Mouse (Mus musculus) limb, embryonic 14.5 days (tissue): ENCODE results near the gene Cant1. TPM values are rescaled to one million over a fixed set of nuclear protein-coding genes. Genes with fewer than 3 reads are reported as not detected.
"Not testable (repeated sequence)": the region's sequence is repeated elsewhere in the genome, so short reads cannot be mapped to it uniquely, and the experiment has no call there.

Source experiments
- ATAC-seq: fragments of 200-750 bp; cut with Nextera tagmentation; 2 replicates; pipeline ENCODE4 v1.8.0; 2017; ENCODE audit warnings: low read depth, moderate number of reproducible peaks, moderate TSS enrichment; ENCODE audit not compliant: low FRiP score
- DNase-seq: peaks from one replicate; pipeline ENCODE4 v3.0.0-alpha.2; 2015; ENCODE audit warnings: low spot score
- H3K27ac ChIP-seq: fragments of 300-500 bp; sonication (generic); replicated peaks from 2 replicates; pipeline ENCODE4 v1.5.1; 2014; ENCODE audit warnings: low read depth, mild to moderate bottlenecking, low read length, moderate library complexity, mixed read lengths
- H3K27me3 ChIP-seq: fragments of 300-500 bp; sonication (generic); 2 replicates; pipeline ENCODE4 v1.6.1; 2014; ENCODE audit warnings: low read length, mixed read lengths; ENCODE audit not compliant: control insufficient read depth, insufficient read depth
- H3K36me3 ChIP-seq: fragments of 300-500 bp; sonication (generic); 2 replicates; pipeline ENCODE4 v1.6.1; 2014; ENCODE audit warnings: mild to moderate bottlenecking, low read length, moderate library complexity, mixed read lengths; ENCODE audit not compliant: control insufficient read depth, insufficient read depth
- H3K4me1 ChIP-seq: fragments of 300-500 bp; sonication (generic); 2 replicates; pipeline ENCODE4 v1.6.1; 2014; ENCODE audit warnings: antibody characterized with exemption, low read length, mixed read lengths; ENCODE audit not compliant: control insufficient read depth, insufficient read depth
- H3K4me2 ChIP-seq: fragments of 300-500 bp; sonication (generic); replicated peaks from 2 replicates; pipeline ENCODE4 v1.6.1; 2014; ENCODE audit warnings: low read depth, mild to moderate bottlenecking, low read length, moderate library complexity; ENCODE audit not compliant: severe bottlenecking
- H3K4me3 ChIP-seq: fragments of 300-500 bp; sonication (generic); replicated peaks from 2 replicates; pipeline ENCODE4 v1.5.1; 2014; ENCODE audit warnings: low read length
- H3K9ac ChIP-seq: fragments of 300-500 bp; sonication (generic); 2 replicates; pipeline ENCODE4 v1.6.1; 2014; ENCODE audit warnings: mild to moderate bottlenecking, low read depth, low read length, moderate library complexity; ENCODE audit not compliant: severe bottlenecking
- H3K9me3 ChIP-seq: fragments of 300-500 bp; sonication (generic); 2 replicates; pipeline ENCODE4 v1.6.1; 2016; ENCODE audit warnings: low read length; ENCODE audit not compliant: control insufficient read depth
- POLR2A ChIP-seq: fragments of 200-500 bp; IDR thresholded peaks from 2 replicates; pipeline ENCODE4 v1.8.0; 2012; ENCODE audit warnings: inconsistent platforms, mild to moderate bottlenecking, moderate library complexity, borderline replicate concordance; ENCODE audit not compliant: insufficient read depth, insufficient read length; ENCODE audit errors: extremely low read depth
- WGBS: fragments of 180-500 bp; shearing (Covaris S2); extraction: QIAGEN DNeasy Blood & Tissue Kit; methylation state at CpG from one replicate; pipeline ENCODE4 v1.1.7; 2014; 5-methylcytosine and 5-hydroxymethylcytosine counted together
- polyA plus RNA-seq, 2 experiments: library from polyadenylated mRNA; depleted of rRNA in 1 of 2; stranded (reverse) in 1 of 2; unstranded in 1 of 2; fragments of >200 nt; fragmentation: Nextera tagmentation in 1 of 2; extraction: Ambion mirVana in 1 of 2; gene quantifications; 2 replicates each; pipeline versions ENCODE4 v1.2.1 to v1.2.3; 2012 to 2014

Cant1 gene
- polyA plus RNA-seq, 2 experiments: 29.3 to 47.7 TPM

DNA sequence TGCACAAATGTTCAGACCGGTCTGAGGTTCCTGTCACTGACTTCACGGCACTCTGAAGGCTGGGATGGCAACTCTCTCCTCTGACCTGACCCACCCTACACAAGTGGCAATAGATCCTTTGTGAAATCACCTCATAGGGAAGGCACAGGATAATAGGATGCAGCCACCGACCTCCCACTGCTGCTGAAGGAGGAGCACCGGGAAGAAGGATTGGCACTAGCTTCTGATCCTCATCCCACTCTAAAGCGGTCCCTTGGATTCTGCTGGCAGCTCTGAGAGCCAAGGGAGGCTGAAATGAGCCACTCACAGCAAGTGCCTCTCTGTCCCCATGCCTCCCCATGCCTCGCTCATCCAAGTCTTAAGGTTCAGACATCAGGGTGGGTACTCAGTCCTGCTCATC lies 24.3 kb downstream of the Cant1 start:
- H3K4me3 ChIP-seq: no peak overlapping the region
- no peak for TF ChIP-seq POLR2A
- no peaks in the 10 kb centered on the region for H3K36me3 ChIP-seq
- DNase-seq (no peak), ATAC-seq (no peak)
- H3K9me3 ChIP-seq: no peaks in the 10 kb centered on the region
- H3K27ac ChIP-seq: no peak overlapping the region
- 0 out of 2 replicates have a peak, but pooled peaks cover 2% of the 10 kb centered on the region for H3K4me1 ChIP-seq
- 57% methylated on average over 6 of the region's 6 CpGs for WGBS
- H3K4me2 ChIP-seq: no peak overlapping the region
- no peak overlapping the region for H3K9ac ChIP-seq
- H3K27me3 ChIP-seq: no peaks in the 10 kb centered on the region

DNA sequence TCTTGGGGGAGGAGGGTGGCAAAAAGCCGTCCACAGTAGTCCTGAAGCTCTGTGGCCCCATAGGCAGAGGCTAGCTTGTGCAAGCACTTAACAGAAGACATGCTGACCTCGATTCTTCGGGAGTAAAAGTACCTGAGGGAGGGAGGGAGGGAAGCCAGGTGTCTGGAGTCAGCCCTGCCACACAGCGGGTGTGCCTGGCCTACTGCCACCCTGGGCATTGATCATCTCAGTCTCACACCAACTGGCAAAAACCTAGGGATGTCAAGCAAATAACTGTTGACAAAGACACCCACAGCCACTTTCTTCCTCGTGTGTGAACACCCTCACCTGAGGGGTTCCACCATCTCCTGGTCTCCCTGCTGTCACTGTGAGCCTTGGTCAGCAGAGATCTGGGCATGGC lies 24.9 kb downstream of the Cant1 start:
- no peak for TF ChIP-seq POLR2A
- DNase-seq: no peak
- Histone ChIP-seq H3K9ac (no peak overlapping the region), H3K27ac (no peak overlapping the region), H3K36me3 (no peaks in the 10 kb centered on the region), H3K4me3 (no peak overlapping the region), H3K4me1 (no peaks in the 10 kb centered on the region), H3K27me3 (no peaks in the 10 kb centered on the region), H3K4me2 (no peak overlapping the region), H3K9me3 (no peaks in the 10 kb centered on the region)
- 79% methylated on average over 5 of the region's 5 CpGs for WGBS
- ATAC-seq: no peak

DNA sequence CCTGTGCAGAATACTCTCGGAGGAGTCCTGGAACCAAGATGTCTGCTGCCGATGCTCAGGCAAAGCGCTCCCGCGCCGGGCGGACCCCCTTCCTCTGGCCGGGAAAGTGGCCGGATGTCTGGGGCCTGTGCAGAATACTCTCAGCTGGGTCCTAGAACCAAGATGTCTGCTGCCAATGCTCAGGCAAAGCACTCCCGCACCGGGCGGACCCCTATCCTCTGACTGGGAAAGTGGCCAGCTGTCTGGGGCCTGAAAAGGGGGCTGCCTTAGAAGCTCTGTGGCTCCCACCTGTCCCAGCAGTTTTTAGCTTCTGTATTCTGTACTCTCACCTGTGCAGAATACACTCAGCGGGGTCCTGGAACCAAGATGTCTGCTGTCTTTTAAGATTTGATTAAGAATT lies 31.1 kb downstream of the Cant1 start:
- not testable (repeated sequence) for H3K9me3 ChIP-seq, DNase-seq, H3K4me1 ChIP-seq, H3K27me3 ChIP-seq, H3K36me3 ChIP-seq, H3K4me3 ChIP-seq, ATAC-seq, H3K4me2 ChIP-seq, H3K27ac ChIP-seq, H3K9ac ChIP-seq
- WGBS: 86% methylated on average over 13 of the region's 13 CpGs

DNA sequence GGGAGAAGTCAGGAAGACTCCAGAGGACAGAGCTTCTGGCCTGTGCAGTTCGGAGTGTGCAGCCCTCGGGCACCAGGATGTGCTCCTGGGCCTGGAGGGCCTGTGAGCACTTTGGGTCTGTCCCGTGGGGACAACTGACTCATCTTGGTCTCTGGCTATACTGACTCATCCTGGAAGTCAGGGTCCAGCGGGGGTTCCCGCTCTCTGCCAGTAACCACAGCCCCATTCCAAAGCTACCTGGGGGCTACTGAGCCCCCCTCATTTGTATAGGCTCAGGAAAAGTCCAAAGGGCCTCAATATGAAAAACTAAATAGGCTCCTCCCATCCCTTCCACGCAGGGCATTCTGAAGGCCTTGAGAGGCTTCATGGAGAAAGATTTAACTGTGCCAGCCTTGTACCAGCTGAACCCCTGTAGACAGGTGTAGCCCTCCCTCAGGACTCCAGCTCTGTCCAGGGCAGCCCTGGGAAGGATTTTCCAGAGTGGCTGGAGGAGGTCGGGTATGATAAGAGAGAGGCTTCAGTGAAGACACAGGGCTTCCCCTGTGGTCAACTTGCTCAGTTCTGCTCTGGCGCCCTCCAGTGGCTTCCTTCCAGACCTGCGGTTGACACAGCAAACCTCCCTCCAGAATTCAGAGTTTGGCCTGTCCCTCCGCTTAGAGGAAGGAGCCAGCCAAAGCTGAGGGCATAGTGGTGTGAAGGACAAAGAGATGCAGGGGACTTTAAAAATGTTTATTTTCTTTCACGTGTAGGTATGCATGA lies 39.5 kb downstream of the Cant1 start:
- ATAC-seq (peak; percentile 68), DNase-seq (peak; percentile 83)
- H3K27ac ChIP-seq: no peak overlapping the region
- H3K4me1 ChIP-seq: peaks cover 4% of the 10 kb centered on the region; the same call in 1 of the 2 replicates
- H3K4me2 ChIP-seq: no peak overlapping the region
- H3K9me3 ChIP-seq: no peaks in the 10 kb centered on the region
- H3K27me3 ChIP-seq: no peaks in the 10 kb centered on the region
- no peak overlapping the region for H3K9ac ChIP-seq
- no peak overlapping the region for H3K4me3 ChIP-seq
- TF ChIP-seq POLR2A: no peak
- WGBS: 39% methylated on average over 11 of the region's 11 CpGs
- no peaks in the 10 kb centered on the region for H3K36me3 ChIP-seq

DNA sequence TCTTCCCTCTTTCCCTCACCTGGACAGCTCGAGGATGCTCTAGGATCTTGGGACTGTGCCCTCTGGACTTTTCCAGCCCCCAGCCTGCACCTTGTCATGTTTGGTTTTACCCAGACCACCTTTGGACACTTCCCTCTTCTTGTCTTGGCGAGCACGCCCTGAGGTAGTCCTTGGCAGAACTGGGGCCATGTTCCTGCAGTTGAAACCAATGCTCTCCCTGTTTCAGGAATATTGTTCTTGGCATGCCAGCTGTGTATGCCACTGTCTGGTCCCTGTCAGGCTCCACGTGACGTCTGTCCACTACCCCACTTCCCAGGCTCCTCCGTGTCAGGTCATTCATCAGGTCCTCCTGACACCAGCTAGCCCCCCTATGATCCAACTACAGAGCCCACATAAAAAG lies 40.2 kb downstream of the Cant1 start:
- WGBS: 69% methylated on average over 6 of the region's 6 CpGs
- Histone ChIP-seq H3K9ac (no peak overlapping the region), H3K4me2 (no peak overlapping the region), H3K27ac (no peak overlapping the region), H3K27me3 (no peaks in the 10 kb centered on the region), H3K4me3 (no peak overlapping the region), H3K36me3 (no peaks in the 10 kb centered on the region), H3K9me3 (no peaks in the 10 kb centered on the region), H3K4me1 (peaks cover 4% of the 10 kb centered on the region; the same call in 1 of the 2 replicates)
- TF ChIP-seq POLR2A: no peak
- ATAC-seq (no peak), DNase-seq (no peak)

DNA sequence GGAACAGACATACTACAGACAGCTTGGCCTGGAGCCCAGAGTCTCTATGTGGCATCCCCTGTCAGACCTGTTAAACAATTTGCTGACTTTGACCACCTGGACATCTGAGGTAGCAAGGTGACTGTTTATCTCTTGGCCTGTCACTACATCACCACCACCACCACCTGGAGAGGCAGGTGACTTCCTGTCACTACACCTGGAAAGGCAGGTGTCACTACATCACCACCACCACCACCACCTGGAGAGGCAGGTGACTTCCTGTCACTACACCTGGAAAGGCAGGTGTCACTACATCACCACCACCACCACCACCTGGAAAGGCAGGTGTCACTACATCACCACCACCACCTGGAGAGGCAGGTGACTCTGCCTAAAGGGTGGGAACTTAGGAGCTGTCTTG lies 42.6 kb downstream of the Cant1 start:
- H3K4me1 ChIP-seq: peaks cover 22% of the 10 kb centered on the region
- H3K9me3 ChIP-seq, H3K27ac ChIP-seq, H3K27me3 ChIP-seq, H3K36me3 ChIP-seq, H3K4me2 ChIP-seq, DNase-seq, H3K9ac ChIP-seq, ATAC-seq, H3K4me3 ChIP-seq: not testable (repeated sequence)
